Mouse (Mus musculus): ENCODE measurements around the gene Basp1. TPM values are rescaled to one million over a fixed set of nuclear protein-coding genes. Genes with fewer than 3 reads are reported as not detected.

Basp1 gene
- total RNA-seq, 2 experiments from 2014 or later: 1.0 to 2.9 TPM

DNA sequence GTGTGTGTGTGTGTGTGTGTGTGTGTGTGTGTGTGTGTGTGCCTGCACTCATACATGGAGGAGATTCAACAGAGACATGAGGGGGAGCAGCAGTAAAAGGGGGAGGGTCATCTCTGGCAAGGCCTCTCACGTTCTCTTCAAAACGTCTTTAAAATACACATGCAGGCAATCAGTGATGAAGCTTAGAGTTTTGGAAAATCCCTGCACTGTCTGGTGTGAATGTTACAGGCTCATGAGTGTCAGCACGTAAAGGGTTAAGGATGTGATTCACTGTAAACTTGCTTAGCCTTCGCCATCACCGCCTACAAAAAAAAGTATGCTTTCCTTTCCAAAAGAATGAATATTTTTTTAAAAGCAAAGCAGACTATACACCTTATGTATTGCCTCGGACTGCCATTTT lies 2.8 kb upstream of the Basp1 start:
- DNase-seq: no peak

GRCm38 (mm10) chr15:25415958-25416357 lies 2.4 kb upstream of the Basp1 start:
- no peak for DNase-seq

DNA sequence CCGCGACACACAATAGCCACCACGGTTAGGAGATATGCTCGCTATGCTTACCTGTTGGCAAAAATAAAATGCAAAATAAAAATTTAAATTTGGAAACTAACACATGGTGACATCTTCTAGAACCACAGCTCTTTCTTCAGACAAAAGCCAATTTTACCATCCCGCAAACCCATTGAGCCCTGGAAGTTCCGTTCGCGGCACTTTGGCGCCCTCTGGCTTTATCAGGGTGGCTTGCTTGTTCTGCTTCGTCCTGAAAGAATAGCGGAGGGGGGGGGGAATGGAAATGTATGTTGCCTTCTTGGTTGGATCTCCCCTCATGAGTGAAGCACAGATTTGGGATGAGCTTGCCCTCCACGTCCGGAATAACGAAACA lies 1.2 kb upstream of the Basp1 start:
- peak; percentile 82 to 92 for DNase-seq

GRCm38 (mm10) chr15:25414011-25414746 lies 615 bp upstream of the Basp1 start:
- DNase-seq: peak in 1 of 2 experiments; percentile 4

DNA sequence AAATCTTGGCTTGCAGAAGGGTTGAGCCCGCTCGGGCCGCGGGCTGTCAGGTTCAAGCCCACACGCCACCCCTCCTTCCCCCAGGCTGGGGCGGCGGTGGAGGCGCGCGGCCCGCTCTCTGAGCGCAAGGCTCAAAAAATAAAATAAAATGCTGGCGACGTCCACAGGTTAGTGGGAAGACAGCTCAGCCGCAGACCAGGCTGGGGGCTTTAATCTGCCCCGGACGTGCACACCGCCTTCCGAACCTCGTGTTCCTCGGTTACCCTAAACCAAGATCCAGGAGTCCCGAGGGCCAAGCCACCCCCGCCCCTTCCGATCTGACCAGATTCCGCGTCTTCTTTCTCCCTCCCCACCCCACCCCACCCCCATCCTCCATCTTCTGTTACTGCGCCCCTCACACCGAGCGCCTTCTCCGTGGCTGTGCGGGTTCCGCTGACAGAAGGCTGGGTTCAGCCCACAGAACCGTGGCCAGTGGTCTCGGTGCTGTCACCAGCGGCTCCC lies 753 bp downstream of the Basp1 start:
- DNase-seq: peak in 1 of 2 experiments; percentile 9

DNA sequence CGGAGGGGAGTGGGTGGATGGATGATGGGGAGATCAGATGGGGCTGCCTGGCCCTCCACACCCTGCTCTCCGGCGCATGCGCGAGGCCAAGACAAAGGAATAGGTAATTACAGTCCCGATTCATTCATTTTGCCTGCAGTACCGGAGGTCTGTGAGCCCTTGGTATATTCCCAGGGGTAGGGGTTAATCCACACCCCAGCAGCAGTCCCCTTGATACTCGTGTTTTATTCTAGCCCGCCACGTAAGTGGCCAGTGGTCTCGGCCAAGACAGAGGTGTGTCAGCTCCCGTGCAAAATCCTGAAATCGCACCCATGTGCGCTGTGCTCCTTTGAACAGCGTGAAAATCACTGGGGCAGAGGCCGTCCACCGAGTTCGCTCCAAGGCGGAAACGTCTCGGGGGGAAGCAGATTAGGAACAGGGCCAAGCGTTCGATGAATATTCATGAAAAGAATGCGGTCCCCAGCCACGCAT lies 1.4 kb downstream of the Basp1 start:
- DNase-seq: peak; percentile 11 to 36

DNA sequence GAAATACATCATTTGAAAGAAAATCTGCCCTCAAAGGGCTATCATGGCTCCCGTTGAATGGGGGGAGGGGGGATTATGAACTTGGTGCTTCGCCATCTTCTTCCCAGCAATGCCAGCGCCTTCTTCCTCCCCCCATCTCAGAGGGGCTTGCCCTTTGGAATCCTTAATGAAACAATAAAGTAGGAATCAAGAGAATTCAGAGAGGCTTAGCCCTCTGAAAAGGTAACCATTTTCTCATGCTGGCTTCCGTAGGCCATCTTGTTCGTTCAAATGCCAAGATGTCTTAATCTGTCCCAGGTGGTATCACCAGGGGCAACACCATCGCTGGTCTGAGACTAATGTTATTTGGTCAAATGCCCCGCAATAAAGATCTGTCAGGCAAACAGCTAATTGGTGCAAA lies 2.1 kb downstream of the Basp1 start:
- DNase-seq: no peak

- DNase-seq: no peak
Observed at GRCm38 (mm10) chr15:25405926-25406325, 7.6 kb downstream of the Basp1 start.

GRCm38 (mm10) chr15:25403879-25404278 lies 9.7 kb downstream of the Basp1 start:
- no peak for DNase-seq

DNA sequence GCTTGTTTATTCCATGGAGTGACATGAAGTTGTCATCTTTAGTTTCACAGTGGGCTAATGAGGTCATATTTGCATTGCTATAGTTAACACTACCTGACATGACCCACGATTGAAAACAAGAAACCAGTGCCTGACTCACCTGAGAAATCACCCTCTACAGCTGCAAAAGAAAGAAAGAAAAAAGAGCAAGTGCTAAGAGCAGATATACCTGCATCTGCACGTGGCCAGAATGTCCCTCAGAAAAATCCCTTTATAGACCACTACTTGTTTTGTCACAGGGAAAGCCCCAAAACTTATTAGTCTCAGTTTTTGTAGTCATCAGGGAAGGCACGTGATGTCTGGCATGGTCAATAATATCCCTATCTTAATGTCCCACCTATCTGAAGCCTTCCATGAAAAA lies 11.6 kb downstream of the Basp1 start:
- DNase-seq: no peak

GRCm38 (mm10) chr15:25400276-25400675 lies 13.3 kb downstream of the Basp1 start:
- DNase-seq: no peak

DNA sequence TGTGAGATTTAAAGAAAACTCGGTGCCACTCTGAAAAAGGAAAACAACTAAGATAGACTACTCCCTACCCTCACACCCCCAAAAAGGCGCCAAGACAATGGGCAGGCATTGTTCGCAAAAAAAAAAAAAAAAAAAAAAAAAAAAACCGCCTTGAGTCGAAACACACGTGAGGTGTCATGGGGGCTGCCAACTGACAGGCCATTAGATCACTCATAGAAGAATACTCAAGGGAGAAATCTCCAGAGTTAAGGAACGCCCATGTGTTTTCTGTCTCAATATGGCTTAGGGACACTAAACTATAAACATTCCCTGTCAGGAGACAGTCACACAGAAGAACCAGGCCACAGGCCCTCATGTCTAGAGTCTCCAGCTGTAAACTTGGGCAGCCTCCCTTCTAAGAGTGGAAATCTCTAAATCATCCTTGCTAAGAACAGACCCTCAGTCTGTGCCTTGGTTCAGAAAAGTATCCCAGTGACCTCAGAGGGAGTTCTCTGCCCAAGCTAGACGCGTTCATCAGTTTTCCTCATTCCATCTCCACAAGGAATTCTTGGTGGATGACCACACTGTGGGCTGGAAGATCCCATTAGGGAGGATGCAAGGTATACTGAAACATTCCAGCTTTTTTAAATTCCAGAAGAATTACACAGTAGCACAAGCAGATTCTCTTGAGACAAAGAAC lies 17.5 kb downstream of the Basp1 start:
- peak in 1 of 2 experiments; percentile 2 for DNase-seq

- DNase-seq: no peak
Observed at GRCm38 (mm10) chr15:25392525-25393099, 21.0 kb downstream of the Basp1 start.

- no peak for DNase-seq
Observed at GRCm38 (mm10) chr15:25391210-25391609, 22.4 kb downstream of the Basp1 start.

DNA sequence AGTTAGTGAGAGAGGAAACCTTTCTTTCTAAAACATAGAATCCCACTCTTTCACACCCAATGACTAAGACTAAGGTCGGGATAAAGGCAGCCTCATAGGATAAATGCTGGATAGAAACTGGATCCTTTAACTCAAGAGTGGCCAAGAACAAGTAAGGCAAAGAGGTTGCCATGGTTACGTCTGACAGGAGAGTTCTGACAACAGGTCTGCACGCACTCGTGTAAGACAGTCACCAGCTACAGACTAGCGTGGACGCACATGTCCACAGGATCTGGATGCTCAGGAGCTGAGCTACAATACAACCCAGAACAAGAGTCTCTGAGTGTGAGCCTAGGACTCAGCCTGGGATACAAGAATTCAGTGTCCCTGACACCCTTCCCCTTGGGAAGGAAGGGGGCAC lies 26.0 kb downstream of the Basp1 start:
- DNase-seq: no peak

DNA sequence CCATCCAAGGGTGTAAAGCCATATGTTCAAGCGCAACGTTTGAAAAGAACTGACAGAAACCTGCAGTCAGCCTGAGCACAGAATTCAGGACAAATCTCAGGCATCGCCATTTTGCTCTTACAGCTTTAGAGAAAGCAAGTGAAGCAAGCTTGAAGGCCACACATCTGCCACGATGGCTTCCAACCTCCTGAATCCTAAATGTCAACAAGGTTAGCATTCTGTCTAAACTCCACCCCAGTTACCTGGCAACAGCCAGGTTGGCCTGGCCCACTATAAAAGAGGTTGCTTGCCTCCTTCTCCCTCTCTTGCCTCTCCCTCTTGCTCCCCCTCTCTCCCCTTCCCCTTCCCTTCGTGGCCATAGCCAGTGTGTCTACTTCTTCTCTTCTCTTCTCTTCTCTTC lies 33.5 kb downstream of the Basp1 start:
- no peak for DNase-seq

- no peak for DNase-seq
Observed at GRCm38 (mm10) chr15:25378707-25379106, 34.9 kb downstream of the Basp1 start.

- no peak for DNase-seq
Observed at GRCm38 (mm10) chr15:25376914-25377313, 36.6 kb downstream of the Basp1 start.

DNA sequence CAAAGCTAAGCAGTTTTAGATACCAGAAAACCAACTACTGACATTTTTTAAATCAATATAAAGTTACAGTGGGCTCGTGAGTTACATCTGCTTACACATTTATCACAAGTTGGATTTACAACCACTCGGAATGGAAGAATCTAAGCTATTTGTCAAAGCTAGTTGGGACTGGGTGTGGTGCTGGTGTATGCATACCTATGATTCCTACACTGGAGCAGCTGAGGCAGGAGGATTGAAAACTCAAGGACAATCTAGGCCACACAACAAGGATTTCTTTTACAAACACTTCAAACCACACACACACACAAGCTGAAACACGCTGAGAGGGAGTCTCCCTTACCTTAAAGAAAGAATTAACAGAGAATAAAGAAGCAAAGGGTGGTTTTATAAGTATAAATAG lies 40.1 kb downstream of the Basp1 start:
- no peak for DNase-seq

DNA sequence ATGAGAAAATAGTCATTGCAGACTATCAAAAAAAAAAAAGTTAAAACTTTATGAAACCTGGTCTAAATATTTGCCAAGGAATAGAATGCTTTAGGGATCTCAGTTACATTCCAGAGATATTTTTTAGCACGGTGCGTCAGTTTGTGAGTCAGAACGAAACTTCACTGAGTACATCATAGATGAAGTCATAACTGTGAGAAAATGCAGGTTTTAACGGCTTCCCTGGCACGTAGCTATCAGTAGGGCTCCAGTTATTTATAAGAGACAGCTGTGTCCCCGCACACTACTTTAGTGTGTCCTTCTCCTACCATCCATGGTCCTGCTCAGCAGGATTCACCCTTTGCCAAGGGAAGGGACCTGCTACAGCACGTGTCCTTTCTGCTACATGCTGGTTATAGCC lies 44.0 kb downstream of the Basp1 start:
- DNase-seq: no peak

GRCm38 (mm10) chr15:25365503-25365902 lies 48.1 kb downstream of the Basp1 start:
- no peak for DNase-seq

DNA sequence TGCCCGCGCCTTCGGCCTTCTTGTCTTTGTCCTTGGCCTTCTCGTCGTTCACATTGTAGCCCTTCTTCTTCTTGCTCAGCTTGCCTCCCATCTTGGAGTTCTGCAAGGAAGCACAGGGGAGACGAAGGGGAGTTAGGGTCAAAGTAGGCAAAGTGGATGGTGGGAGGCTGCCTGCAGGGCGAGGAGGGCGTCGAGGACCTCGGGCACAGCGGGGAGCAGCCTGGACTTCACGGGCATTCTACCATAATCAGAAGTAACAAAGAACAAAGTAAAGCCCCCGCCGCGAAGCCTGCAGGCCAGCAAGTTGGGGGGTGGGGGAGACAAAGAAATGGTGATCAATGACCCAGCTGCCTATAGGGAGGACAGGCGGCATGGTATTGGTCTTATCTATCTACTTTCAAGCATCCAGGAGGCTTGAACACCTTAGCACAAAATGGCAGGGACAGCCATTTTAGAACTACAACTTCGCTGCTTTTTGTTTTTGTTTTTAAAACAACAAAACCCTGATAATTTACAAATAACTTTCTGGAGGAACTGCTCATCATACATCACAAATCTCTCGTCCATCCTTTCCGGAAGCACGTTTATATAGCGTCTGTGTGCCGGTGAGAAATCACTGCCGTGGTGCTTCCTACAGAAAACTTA lies 48.6 kb downstream of the Basp1 start:
- DNase-seq: no peak

Data from heart, adult 18-20 months (tissue).